Mouse (Mus musculus) retina, embryonic 14.5 days (tissue): Measurements from ENCODE around the gene Parvb.

Source experiments
- DNase-seq: peaks from one replicate; pipeline ENCODE4 v3.0.0-alpha.2; 2015; ENCODE audit warnings: low spot score

The Parvb gene

GRCm38 (mm10) chr15:84295225-84295624 is 63.4 kb downstream of the Parvb start:
- DNase-seq: no peak

GRCm38 (mm10) chr15:84297454-84297853 is 65.6 kb downstream of the Parvb start:
- DNase-seq: no peak

- DNase-seq: no peak
Measured at GRCm38 (mm10) chr15:84298804-84299370, 67.0 kb downstream of the Parvb start.

GRCm38 (mm10) chr15:84299662-84300333 is 68.0 kb downstream of the Parvb start:
- DNase-seq: peak; percentile 69

- DNase-seq: no peak
Measured at GRCm38 (mm10) chr15:84300591-84300990, 68.7 kb downstream of the Parvb start.

GRCm38 (mm10) chr15:84301026-84301425 is 69.2 kb downstream of the Parvb start:
- peak; percentile 67 for DNase-seq

- no peak for DNase-seq
Measured at GRCm38 (mm10) chr15:84301641-84302420, 70.0 kb downstream of the Parvb start.

- no peak for DNase-seq
Measured at GRCm38 (mm10) chr15:84303264-84303663, 71.4 kb downstream of the Parvb start.

- DNase-seq: no peak
Measured at GRCm38 (mm10) chr15:84305333-84305732, 73.5 kb downstream of the Parvb start.

GRCm38 (mm10) chr15:84310271-84310670 is 78.4 kb downstream of the Parvb start:
- DNase-seq: no peak

GRCm38 (mm10) chr15:84311295-84312085 is 79.6 kb downstream of the Parvb start:
- no peak for DNase-seq

- no peak for DNase-seq
Measured at GRCm38 (mm10) chr15:84312878-84313565, 81.2 kb downstream of the Parvb start.

GRCm38 (mm10) chr15:84313566-84313878 is 81.7 kb downstream of the Parvb start:
- no peak for DNase-seq

- DNase-seq: no peak
Measured at GRCm38 (mm10) chr15:84314420-84315080, 82.7 kb downstream of the Parvb start.

GRCm38 (mm10) chr15:84315276-84316046 is 83.6 kb downstream of the Parvb start:
- no peak for DNase-seq

- no peak for DNase-seq
Measured at GRCm38 (mm10) chr15:84319393-84319792, 87.5 kb downstream of the Parvb start.

GRCm38 (mm10) chr15:84321544-84322174 is 89.8 kb downstream of the Parvb start:
- DNase-seq: no peak

GRCm38 (mm10) chr15:84323966-84324869 is 92.4 kb downstream of the Parvb start, which contains the start of gene Parvg:
TSS of gene Parvg (plus strand) at chr15:84324026.
- DNase-seq: no peak
